Mouse (Mus musculus) limb, embryonic 14.5 days (tissue): ENCODE results near the gene Rph3al. TPM values are rescaled to one million over a fixed set of nuclear protein-coding genes. Genes with fewer than 3 reads are reported as not detected.

Source experiments
- ATAC-seq: fragments of 200-750 bp; cut with Nextera tagmentation; 2 replicates; pipeline ENCODE4 v1.8.0; 2017; ENCODE audit warnings: low read depth, moderate number of reproducible peaks, moderate TSS enrichment; ENCODE audit not compliant: low FRiP score
- DNase-seq: peaks from one replicate; pipeline ENCODE4 v3.0.0-alpha.2; 2015; ENCODE audit warnings: low spot score
- H3K27ac ChIP-seq: fragments of 300-500 bp; sonication (generic); replicated peaks from 2 replicates; pipeline ENCODE4 v1.5.1; 2014; ENCODE audit warnings: low read depth, mild to moderate bottlenecking, low read length, moderate library complexity, mixed read lengths
- H3K27me3 ChIP-seq: fragments of 300-500 bp; sonication (generic); 2 replicates; pipeline ENCODE4 v1.6.1; 2014; ENCODE audit warnings: low read length, mixed read lengths; ENCODE audit not compliant: control insufficient read depth, insufficient read depth
- H3K36me3 ChIP-seq: fragments of 300-500 bp; sonication (generic); 2 replicates; pipeline ENCODE4 v1.6.1; 2014; ENCODE audit warnings: mild to moderate bottlenecking, low read length, moderate library complexity, mixed read lengths; ENCODE audit not compliant: control insufficient read depth, insufficient read depth
- H3K4me1 ChIP-seq: fragments of 300-500 bp; sonication (generic); 2 replicates; pipeline ENCODE4 v1.6.1; 2014; ENCODE audit warnings: antibody characterized with exemption, low read length, mixed read lengths; ENCODE audit not compliant: control insufficient read depth, insufficient read depth
- H3K4me2 ChIP-seq: fragments of 300-500 bp; sonication (generic); replicated peaks from 2 replicates; pipeline ENCODE4 v1.6.1; 2014; ENCODE audit warnings: low read depth, mild to moderate bottlenecking, low read length, moderate library complexity; ENCODE audit not compliant: severe bottlenecking
- H3K4me3 ChIP-seq: fragments of 300-500 bp; sonication (generic); replicated peaks from 2 replicates; pipeline ENCODE4 v1.5.1; 2014; ENCODE audit warnings: low read length
- H3K9ac ChIP-seq: fragments of 300-500 bp; sonication (generic); 2 replicates; pipeline ENCODE4 v1.6.1; 2014; ENCODE audit warnings: mild to moderate bottlenecking, low read depth, low read length, moderate library complexity; ENCODE audit not compliant: severe bottlenecking
- H3K9me3 ChIP-seq: fragments of 300-500 bp; sonication (generic); 2 replicates; pipeline ENCODE4 v1.6.1; 2016; ENCODE audit warnings: low read length; ENCODE audit not compliant: control insufficient read depth
- POLR2A ChIP-seq: fragments of 200-500 bp; IDR thresholded peaks from 2 replicates; pipeline ENCODE4 v1.8.0; 2012; ENCODE audit warnings: inconsistent platforms, mild to moderate bottlenecking, moderate library complexity, borderline replicate concordance; ENCODE audit not compliant: insufficient read depth, insufficient read length; ENCODE audit errors: extremely low read depth
- WGBS: fragments of 180-500 bp; shearing (Covaris S2); extraction: QIAGEN DNeasy Blood & Tissue Kit; methylation state at CpG from one replicate; pipeline ENCODE4 v1.1.7; 2014; 5-methylcytosine and 5-hydroxymethylcytosine counted together
- polyA plus RNA-seq, 2 experiments: library from polyadenylated mRNA; depleted of rRNA in 1 of 2; stranded (reverse) in 1 of 2; unstranded in 1 of 2; fragments of >200 nt; fragmentation: Nextera tagmentation in 1 of 2; extraction: Ambion mirVana in 1 of 2; gene quantifications; 2 replicates each; pipeline versions ENCODE4 v1.2.1 to v1.2.3; 2012 to 2014

Rph3al gene
- polyA plus RNA-seq, 2 experiments, result 2.2 to 2.4 TPM

- Histone ChIP-seq H3K36me3 (no peaks in the 10 kb centered on the region), H3K4me3 (no peak overlapping the region), H3K4me2 (no peak overlapping the region), H3K27ac (no peak overlapping the region), H3K27me3 (no peaks in the 10 kb centered on the region), H3K4me1 (no peaks in the 10 kb centered on the region), H3K9me3 (no peaks in the 10 kb centered on the region; the same call in 1 of the 2 replicates), H3K9ac (no peak overlapping the region)
- WGBS, result 48% methylated on average over 9 of the region's 9 CpGs
- ATAC-seq (no peak), DNase-seq (no peak)
- TF ChIP-seq POLR2A, result no peak
Observed at GRCm38 (mm10) chr11:75899676-75900075, 38.6 kb downstream of the Rph3al start.

DNA sequence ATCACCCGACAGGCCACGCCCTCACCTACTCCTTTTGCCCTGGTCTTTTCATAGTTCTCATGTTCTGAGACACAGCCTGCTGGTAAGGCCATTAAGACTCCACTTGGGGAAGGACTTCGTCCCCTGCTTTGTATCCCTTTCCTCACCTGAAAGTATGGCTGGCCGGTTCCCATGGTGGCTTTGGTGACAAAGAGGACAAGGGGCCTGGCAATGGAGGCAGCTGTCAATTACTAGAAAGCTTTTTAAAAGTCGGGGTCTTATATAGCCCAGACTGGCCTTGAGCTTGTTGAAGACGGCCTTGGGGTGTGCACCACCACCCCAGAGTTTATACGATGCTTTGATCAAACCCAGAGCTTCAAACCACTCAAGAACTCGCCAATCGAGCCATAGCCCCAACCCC, 39.7 kb downstream of the Rph3al start:
- Histone ChIP-seq H3K4me3 (no peak overlapping the region), H3K4me1 (no peaks in the 10 kb centered on the region), H3K9ac (no peak overlapping the region), H3K27me3 (no peaks in the 10 kb centered on the region), H3K27ac (no peak overlapping the region), H3K36me3 (no peaks in the 10 kb centered on the region), H3K9me3 (no peaks in the 10 kb centered on the region; the same call in 1 of the 2 replicates), H3K4me2 (no peak overlapping the region)
- DNase-seq (no peak), ATAC-seq (no peak)
- TF ChIP-seq POLR2A, result no peak
- 79% methylated on average over 9 of the region's 9 CpGs for WGBS

DNA sequence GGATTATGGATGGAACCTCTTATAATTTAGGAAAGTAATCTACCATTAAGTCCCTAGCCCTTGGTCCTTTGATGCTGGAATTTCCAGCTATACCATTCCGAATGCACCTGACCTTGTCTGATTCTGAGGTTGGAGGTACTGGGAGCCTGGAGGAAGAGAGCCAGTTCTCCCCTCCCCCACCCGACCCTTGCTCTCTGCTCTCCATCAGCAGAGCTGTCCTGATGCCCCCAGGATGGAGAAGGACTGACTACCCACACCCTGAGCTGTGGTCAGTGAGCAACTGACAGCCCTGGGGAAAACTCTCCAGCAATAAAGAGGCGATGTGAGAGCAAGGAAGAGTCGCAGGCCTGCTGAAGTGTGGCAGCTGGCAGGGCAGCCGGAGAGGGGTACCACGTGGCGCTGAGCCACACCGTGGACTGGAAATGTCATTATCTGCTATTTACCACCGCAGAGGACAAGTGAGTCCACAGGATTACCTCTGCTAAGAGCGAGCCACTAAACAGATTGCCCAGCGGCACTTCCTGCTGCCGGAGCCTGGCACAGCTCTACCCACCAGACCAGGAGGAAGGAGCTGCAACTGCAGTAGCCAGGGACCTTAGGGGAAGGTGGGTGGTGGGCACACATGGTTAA, 43.3 kb downstream of the Rph3al start:
- Histone ChIP-seq H3K4me3 (no peak overlapping the region), H3K4me2 (no peak overlapping the region), H3K9me3 (no peaks in the 10 kb centered on the region), H3K4me1 (no peaks in the 10 kb centered on the region), H3K27ac (no peak overlapping the region), H3K36me3 (no peaks in the 10 kb centered on the region), H3K9ac (no peak overlapping the region), H3K27me3 (no peaks in the 10 kb centered on the region)
- no peak for TF ChIP-seq POLR2A
- DNase-seq (no peak), ATAC-seq (no peak)
- WGBS, result 78% methylated on average over 12 of the region's 12 CpGs

DNA sequence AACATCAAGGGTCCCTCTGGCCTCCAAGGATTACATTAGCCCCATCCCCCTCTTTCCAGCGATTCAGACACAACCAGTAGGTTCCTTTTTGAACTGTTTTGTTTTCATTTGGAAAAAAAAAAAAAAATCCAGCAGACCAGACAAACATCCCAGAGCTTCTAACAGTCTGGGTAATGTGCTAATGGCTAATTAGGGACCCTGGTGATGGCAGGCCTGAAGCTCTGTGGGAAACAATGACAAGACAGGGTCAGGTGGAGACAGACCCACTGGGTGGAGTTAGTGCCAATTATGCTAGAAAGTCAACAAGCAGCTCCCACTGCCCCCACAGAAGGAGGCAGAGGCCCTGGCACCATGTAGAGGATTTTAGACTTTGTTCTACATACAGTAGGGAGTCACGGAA, 44.3 kb downstream of the Rph3al start:
- Histone ChIP-seq H3K9ac (no peak overlapping the region), H3K27me3 (no peaks in the 10 kb centered on the region), H3K9me3 (no peaks in the 10 kb centered on the region), H3K27ac (no peak overlapping the region), H3K4me2 (no peak overlapping the region), H3K36me3 (no peaks in the 10 kb centered on the region), H3K4me3 (no peak overlapping the region), H3K4me1 (no peaks in the 10 kb centered on the region)
- ATAC-seq (no peak), DNase-seq (no peak)
- WGBS, result 69% methylated on average over 2 of the region's 2 CpGs
- no peak for TF ChIP-seq POLR2A

GRCm38 (mm10) chr11:75887349-75887748, 50.9 kb downstream of the Rph3al start:
- Histone ChIP-seq H3K9ac (no peak overlapping the region), H3K9me3 (no peaks in the 10 kb centered on the region), H3K27ac (no peak overlapping the region), H3K4me1 (no peaks in the 10 kb centered on the region), H3K36me3 (no peaks in the 10 kb centered on the region), H3K27me3 (no peaks in the 10 kb centered on the region), H3K4me2 (no peak overlapping the region), H3K4me3 (no peak overlapping the region)
- no peak for DNase-seq
- ATAC-seq, result no peak
- WGBS, result 78% methylated on average over 3 of the region's 3 CpGs
- no peak for TF ChIP-seq POLR2A

GRCm38 (mm10) chr11:75881234-75881633, 57.0 kb downstream of the Rph3al start:
- Histone ChIP-seq H3K9ac (no peak overlapping the region), H3K4me1 (peaks cover 2% of the 10 kb centered on the region; the same call in 1 of the 2 replicates), H3K36me3 (no peaks in the 10 kb centered on the region), H3K4me3 (no peak overlapping the region), H3K9me3 (no peaks in the 10 kb centered on the region), H3K4me2 (no peak overlapping the region), H3K27ac (no peak overlapping the region), H3K27me3 (no peaks in the 10 kb centered on the region)
- no peak for TF ChIP-seq POLR2A
- WGBS, result 86% methylated on average over 3 of the region's 3 CpGs
- DNase-seq (no peak), ATAC-seq (no peak)
